Mouse (Mus musculus) lung, embryonic 14.5 days (tissue): ENCODE measurements at regions not wholly inside any gene's neighbourhood (a gene's known extent, or its start where the extent isn't known, plus 50 kb on each side); places are given as distances from the start of the nearest gene placed in this dataset. TPM values are rescaled to one million over a fixed set of nuclear protein-coding genes. Genes with fewer than 3 reads are reported as not detected.

Experiments
- ATAC-seq: fragments of 200-750 bp; cut with Nextera tagmentation; 2 replicates; pipeline ENCODE4 v1.8.0; 2017; ENCODE audit warnings: mild to moderate bottlenecking, moderate TSS enrichment, moderate library complexity; ENCODE audit not compliant: insufficient read depth
- DNase-seq: peaks from one replicate; pipeline ENCODE4 v3.0.0-alpha.2; 2015
- H3K27ac ChIP-seq: fragments of 300-500 bp; sonication (generic); 2 replicates; pipeline ENCODE4 v1.5.1; 2014; ENCODE audit warnings: low read depth, mild to moderate bottlenecking, moderate library complexity
- H3K27me3 ChIP-seq: fragments of 300-500 bp; sonication (generic); 2 replicates; pipeline ENCODE4 v1.6.1; 2014; ENCODE audit warnings: low read length, control low read depth; ENCODE audit not compliant: insufficient read depth
- H3K36me3 ChIP-seq: fragments of 300-500 bp; sonication (generic); 2 replicates; pipeline ENCODE4 v1.6.1; 2014; ENCODE audit warnings: control low read depth; ENCODE audit not compliant: insufficient read depth
- H3K4me1 ChIP-seq: fragments of 300-500 bp; sonication (generic); 2 replicates; pipeline ENCODE4 v1.6.1; 2014; ENCODE audit warnings: antibody characterized with exemption, control low read depth; ENCODE audit not compliant: insufficient read depth
- H3K4me2 ChIP-seq: fragments of 300-500 bp; sonication (generic); 2 replicates; pipeline ENCODE4 v1.6.1; 2014; ENCODE audit warnings: mild to moderate bottlenecking
- H3K4me3 ChIP-seq: fragments of 300-500 bp; sonication (generic); 2 replicates; pipeline ENCODE4 v1.5.1; 2014; ENCODE audit warnings: low read depth, low read length
- H3K9ac ChIP-seq: fragments of 300-500 bp; sonication (generic); 2 replicates; pipeline ENCODE4 v1.6.1; 2014
- H3K9me3 ChIP-seq: fragments of 300-500 bp; sonication (generic); 2 replicates; pipeline ENCODE4 v1.6.1; 2016; ENCODE audit warnings: low read depth, low read length, control low read depth
- CTCF ChIP-seq: IDR thresholded peaks from 2 replicates; pipeline ENCODE4 v1.5.1; 2016; ENCODE audit warnings: antibody characterized with exemption, low read depth
- WGBS: fragments of 180-500 bp; shearing (Covaris S2); extraction: QIAGEN DNeasy Blood & Tissue Kit; methylation state at CpG from one replicate; pipeline ENCODE4 v1.1.7; 2014; 5-methylcytosine and 5-hydroxymethylcytosine counted together
- microRNA-seq: library from miRNA; unstranded; fragments of <30 nt; microRNA quantifications from one replicate; pipeline ENCODE4, GENCODE M21; 2016; ENCODE audit warnings: borderline number of aligned reads

- WGBS = 63% methylated on average over 1 of the region's 1 CpGs
Observed at GRCm38 (mm10) chr1:96278046-96278576, 593.9 kb downstream of the Slco4c1 start.

GRCm38 (mm10) chr1:96276646-96277045, 595.3 kb downstream of the Slco4c1 start:
- 69% methylated on average over 2 of the region's 2 CpGs for WGBS
- no peaks in the 10 kb centered on the region for H3K9me3 ChIP-seq
- no peak overlapping the region for H3K4me2 ChIP-seq
- ATAC-seq = no peak
- H3K27me3 ChIP-seq = no peaks in the 10 kb centered on the region
- no peak for DNase-seq
- no peak overlapping the region for H3K27ac ChIP-seq
- H3K4me1 ChIP-seq = no peaks in the 10 kb centered on the region
- no peak overlapping the region for H3K9ac ChIP-seq
- no peak for TF ChIP-seq CTCF
- H3K36me3 ChIP-seq = no peaks in the 10 kb centered on the region
- H3K4me3 ChIP-seq = no peak overlapping the region

More at GRCm38 (mm10) chr1:96278046-96278576, 593.9 kb downstream of the Slco4c1 start:
- no peaks in the 10 kb centered on the region for H3K9me3 ChIP-seq
- no peaks in the 10 kb centered on the region for H3K27me3 ChIP-seq
- H3K4me3 ChIP-seq = no peak overlapping the region
- TF ChIP-seq CTCF = no peak
- no peaks in the 10 kb centered on the region for H3K36me3 ChIP-seq
- H3K4me2 ChIP-seq = no peak overlapping the region
- H3K4me1 ChIP-seq = no peaks in the 10 kb centered on the region
- DNase-seq = no peak
- no peak for ATAC-seq
- H3K9ac ChIP-seq = no peak overlapping the region
- H3K27ac ChIP-seq = no peak overlapping the region

Small RNA genes lying in the stretch of these regions (microRNA-seq; reads per million reads assigned to microRNA genes)
- gene Gm22917 = not detected
